Mouse (Mus musculus): ENCODE results near the gene Aif1. TPM values are rescaled to one million over a fixed set of nuclear protein-coding genes. Genes with fewer than 3 reads are reported as not detected.

Gene Aif1
- polyA plus RNA-seq, 1 experiment from 2014 or later: 20.0 TPM

- H3K9ac ChIP-seq (ENCODE audit: low read depth, low read length): peak within 1 kb of the TSS; percentile 84
- H3K9me3 ChIP-seq (ENCODE audit: control insufficient read depth, low read length): no peaks in the 10 kb centered on the region
- WGBS: under 1% methylated on average over 66 of the region's 66 CpGs
- H3K27me3 ChIP-seq (replicated peaks; ENCODE audit: control insufficient read depth, insufficient read depth, low read length): no peaks in the 10 kb centered on the region
- peak within 1 kb of the TSS; percentile 92 for H3K27ac ChIP-seq (ENCODE audit: low read depth, low read length)
- DNase-seq (ENCODE audit: low spot score): peak; percentile 96
- H3K36me3 ChIP-seq (ENCODE audit: control insufficient read depth, insufficient read depth, low read length): peaks cover 19% of the 10 kb centered on the region
- H3K4me3 ChIP-seq (ENCODE audit: low read depth, low read length): peak within 1 kb of the TSS; percentile 90
- H3K4me1 ChIP-seq (replicated peaks; ENCODE audit: control insufficient read depth, insufficient read depth, low read length): peaks cover 18% of the 10 kb centered on the region
- H3K4me2 ChIP-seq: peak within 1 kb of the TSS; percentile 97
- ATAC-seq (replicated peaks; ENCODE audit: low FRiP score): peak; percentile 89
Observed at GRCm38 (mm10) chr17:35134801-35135590, 40.9 kb downstream of the Aif1 start, which contains the start of gene Bag6. Bag6 (plus strand) TSS chr17:35135178.

GRCm38 (mm10) chr17:35133517-35133916 lies 42.4 kb downstream of the Aif1 start:
- 92% methylated on average over 7 of the region's 7 CpGs for WGBS
- peaks cover 18% of the 10 kb centered on the region for H3K4me1 ChIP-seq (replicated peaks; ENCODE audit: control insufficient read depth, insufficient read depth, low read length)
- DNase-seq (ENCODE audit: low spot score): no peak
- no peak overlapping the region for H3K4me3 ChIP-seq (ENCODE audit: low read depth, low read length)
- H3K27ac ChIP-seq (ENCODE audit: low read depth, low read length): no peak overlapping the region
- H3K9me3 ChIP-seq (ENCODE audit: control insufficient read depth, low read length): no peaks in the 10 kb centered on the region
- peaks cover 5% of the 10 kb centered on the region for H3K36me3 ChIP-seq (ENCODE audit: control insufficient read depth, insufficient read depth, low read length)
- no peak for ATAC-seq (replicated peaks; ENCODE audit: low FRiP score)
- no peak overlapping the region for H3K4me2 ChIP-seq
- no peaks in the 10 kb centered on the region for H3K27me3 ChIP-seq (replicated peaks; ENCODE audit: control insufficient read depth, insufficient read depth, low read length)
- 0 out of 2 replicates have a peak overlapping the region, but pooled peaks have one; percentile 10 for H3K9ac ChIP-seq (ENCODE audit: low read depth, low read length)

- Histone ChIP-seq H3K9me3 (ENCODE audit: control insufficient read depth, low read length) (no peaks in the 10 kb centered on the region), H3K4me1 (replicated peaks; ENCODE audit: control insufficient read depth, insufficient read depth, low read length) (peaks cover 17% of the 10 kb centered on the region), H3K4me3 (ENCODE audit: low read depth, low read length) (no peak overlapping the region), H3K9ac (ENCODE audit: low read depth, low read length) (no peak overlapping the region), H3K27me3 (replicated peaks; ENCODE audit: control insufficient read depth, insufficient read depth, low read length) (no peaks in the 10 kb centered on the region), H3K4me2 (no peak overlapping the region), H3K36me3 (ENCODE audit: control insufficient read depth, insufficient read depth, low read length) (peaks cover 6% of the 10 kb centered on the region; the same call in 1 of the 2 replicates), H3K27ac (ENCODE audit: low read depth, low read length) (peak overlapping the region; percentile 61; the same call in 1 of the 2 replicates)
- no peak for ATAC-seq (replicated peaks; ENCODE audit: low FRiP score)
- DNase-seq (ENCODE audit: low spot score): no peak
- 73% methylated on average over 3 of the region's 3 CpGs for WGBS
Observed at GRCm38 (mm10) chr17:35132174-35132560, 43.7 kb downstream of the Aif1 start.

GRCm38 (mm10) chr17:35131500-35132173 lies 44.2 kb downstream of the Aif1 start, which contains the start of gene Apom:
Apom (minus strand) TSS chr17:35132050.
- Histone ChIP-seq H3K4me1 (replicated peaks; ENCODE audit: control insufficient read depth, insufficient read depth, low read length) (peaks cover 13% of the 10 kb centered on the region), H3K4me2 (peak within 1 kb of the TSS; percentile 62), H3K27ac (ENCODE audit: low read depth, low read length) (peak within 1 kb of the TSS; percentile 61), H3K4me3 (ENCODE audit: low read depth, low read length) (peak within 1 kb of the TSS; percentile 47), H3K36me3 (ENCODE audit: control insufficient read depth, insufficient read depth, low read length) (peaks cover 6% of the 10 kb centered on the region; the same call in 1 of the 2 replicates), H3K27me3 (replicated peaks; ENCODE audit: control insufficient read depth, insufficient read depth, low read length) (no peaks in the 10 kb centered on the region), H3K9ac (ENCODE audit: low read depth, low read length) (peak within 1 kb of the TSS; percentile 7; the same call in 1 of the 2 replicates), H3K9me3 (ENCODE audit: control insufficient read depth, low read length) (no peaks in the 10 kb centered on the region)
- no peak for DNase-seq (ENCODE audit: low spot score)
- 74% methylated on average over 15 of the region's 15 CpGs for WGBS
- no peak for ATAC-seq (replicated peaks; ENCODE audit: low FRiP score)

GRCm38 (mm10) chr17:35131038-35131437 lies 44.8 kb downstream of the Aif1 start:
- H3K27ac ChIP-seq (ENCODE audit: low read depth, low read length): peak overlapping the region; percentile 14
- WGBS: 80% methylated on average over 8 of the region's 8 CpGs

GRCm38 (mm10) chr17:35128996-35129395 lies 46.9 kb downstream of the Aif1 start:
- H3K27ac ChIP-seq (ENCODE audit: low read depth, low read length): no peak overlapping the region
- peak overlapping the region; percentile 27 for H3K4me2 ChIP-seq

More at GRCm38 (mm10) chr17:35131038-35131437, 44.8 kb downstream of the Aif1 start:
- H3K36me3 ChIP-seq (ENCODE audit: control insufficient read depth, insufficient read depth, low read length): peaks cover 6% of the 10 kb centered on the region; the same call in 1 of the 2 replicates
- H3K9me3 ChIP-seq (ENCODE audit: control insufficient read depth, low read length): no peaks in the 10 kb centered on the region
- peaks cover 10% of the 10 kb centered on the region for H3K4me1 ChIP-seq (replicated peaks; ENCODE audit: control insufficient read depth, insufficient read depth, low read length)
- DNase-seq (ENCODE audit: low spot score) (no peak), ATAC-seq (replicated peaks; ENCODE audit: low FRiP score) (no peak)
- peak overlapping the region; percentile 62 for H3K4me2 ChIP-seq
- H3K27me3 ChIP-seq (replicated peaks; ENCODE audit: control insufficient read depth, insufficient read depth, low read length): no peaks in the 10 kb centered on the region
- H3K9ac ChIP-seq (ENCODE audit: low read depth, low read length): peak overlapping the region; percentile 7; the same call in 1 of the 2 replicates
- H3K4me3 ChIP-seq (ENCODE audit: low read depth, low read length): peak overlapping the region; percentile 47

GRCm38 (mm10) chr17:35127017-35127416 lies 48.9 kb downstream of the Aif1 start:
- H3K4me2 ChIP-seq: peak overlapping the region; percentile 85
- no peaks in the 10 kb centered on the region for H3K27me3 ChIP-seq (replicated peaks; ENCODE audit: control insufficient read depth, insufficient read depth, low read length)
- DNase-seq (ENCODE audit: low spot score) (no peak), ATAC-seq (replicated peaks; ENCODE audit: low FRiP score) (no peak)
- peak overlapping the region; percentile 77; the same call in 1 of the 2 replicates for H3K27ac ChIP-seq (ENCODE audit: low read depth, low read length)
- WGBS: 50% methylated on average over 13 of the region's 13 CpGs
- H3K4me1 ChIP-seq (replicated peaks; ENCODE audit: control insufficient read depth, insufficient read depth, low read length): peaks cover 20% of the 10 kb centered on the region
- H3K36me3 ChIP-seq (ENCODE audit: control insufficient read depth, insufficient read depth, low read length): peaks cover 6% of the 10 kb centered on the region; the same call in 1 of the 2 replicates
- H3K9ac ChIP-seq (ENCODE audit: low read depth, low read length): peak overlapping the region; percentile 79
- H3K4me3 ChIP-seq (ENCODE audit: low read depth, low read length): peak overlapping the region; percentile 63
- no peaks in the 10 kb centered on the region for H3K9me3 ChIP-seq (ENCODE audit: control insufficient read depth, low read length)

More at GRCm38 (mm10) chr17:35128996-35129395, 46.9 kb downstream of the Aif1 start:
- no peaks in the 10 kb centered on the region for H3K27me3 ChIP-seq (replicated peaks; ENCODE audit: control insufficient read depth, insufficient read depth, low read length)
- 70% methylated on average over 11 of the region's 11 CpGs for WGBS
- ATAC-seq (replicated peaks; ENCODE audit: low FRiP score): no peak
- H3K36me3 ChIP-seq (ENCODE audit: control insufficient read depth, insufficient read depth, low read length): peaks cover 6% of the 10 kb centered on the region; the same call in 1 of the 2 replicates
- H3K9ac ChIP-seq (ENCODE audit: low read depth, low read length): no peak overlapping the region
- DNase-seq (ENCODE audit: low spot score): no peak
- no peak overlapping the region for H3K4me3 ChIP-seq (ENCODE audit: low read depth, low read length)
- peaks cover 18% of the 10 kb centered on the region for H3K4me1 ChIP-seq (replicated peaks; ENCODE audit: control insufficient read depth, insufficient read depth, low read length)
- H3K9me3 ChIP-seq (ENCODE audit: control insufficient read depth, low read length): no peaks in the 10 kb centered on the region

- peak within 1 kb of the TSS; percentile 63 for H3K4me3 ChIP-seq (ENCODE audit: low read depth, low read length)
- whole genome bisulfite sequencing: under 1% methylated on average over 36 of the region's 36 CpGs
- peaks cover 20% of the 10 kb centered on the region for H3K4me1 ChIP-seq (replicated peaks; ENCODE audit: control insufficient read depth, insufficient read depth, low read length)
- H3K4me2 ChIP-seq: peak within 1 kb of the TSS; percentile 85
- DNase-seq (ENCODE audit: low spot score) (peak; percentile 79), ATAC-seq (replicated peaks; ENCODE audit: low FRiP score) (peak; percentile 79)
- peak within 1 kb of the TSS; percentile 79 for H3K9ac ChIP-seq (ENCODE audit: low read depth, low read length)
- H3K27me3 ChIP-seq (replicated peaks; ENCODE audit: control insufficient read depth, insufficient read depth, low read length): no peaks in the 10 kb centered on the region
- no peaks in the 10 kb centered on the region for H3K9me3 ChIP-seq (ENCODE audit: control insufficient read depth, low read length)
- H3K36me3 ChIP-seq (ENCODE audit: control insufficient read depth, insufficient read depth, low read length): peaks cover 6% of the 10 kb centered on the region; the same call in 1 of the 2 replicates
- H3K27ac ChIP-seq (ENCODE audit: low read depth, low read length): peak within 1 kb of the TSS; percentile 77
Observed at GRCm38 (mm10) chr17:35126206-35126611, 49.7 kb downstream of the Aif1 start, which contains the start of gene D17H6S53E. D17H6S53E (plus strand) TSS chr17:35126373.
